Mouse (Mus musculus): Measurements from ENCODE around the gene Csf2rb.

The Csf2rb gene

GRCm38 (mm10) chr15:78378556-78378955 is 53.0 kb downstream of the Csf2rb start:
- DNase-seq (ENCODE audit: low spot score in 2 of 2) = no peak

- DNase-seq (ENCODE audit: low spot score in 2 of 2) = no peak
These were observed 54.7 kb downstream of the Csf2rb start for GRCm38 (mm10) chr15:78380208-78380607.

DNA sequence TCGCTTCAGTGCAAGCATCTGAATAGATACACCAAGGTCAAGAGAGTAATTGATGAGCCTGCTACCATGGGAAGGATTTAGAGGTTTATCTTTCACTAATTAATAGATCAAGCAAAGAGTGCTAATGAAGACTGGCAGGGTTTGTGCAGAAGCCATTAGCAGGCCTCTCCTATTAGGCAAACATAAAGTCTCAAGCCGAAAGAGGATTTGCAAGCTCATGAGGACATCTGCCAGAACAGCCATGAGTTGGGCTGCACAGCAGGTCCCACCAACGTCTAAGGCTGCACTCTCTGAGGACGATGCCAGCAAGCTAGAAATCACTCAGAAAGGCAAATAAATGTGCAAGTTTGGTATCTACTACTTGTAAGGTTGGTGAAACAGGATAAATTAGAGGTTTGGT is 55.2 kb downstream of the Csf2rb start:
- no peak for DNase-seq (ENCODE audit: low spot score in 2 of 2)

DNA sequence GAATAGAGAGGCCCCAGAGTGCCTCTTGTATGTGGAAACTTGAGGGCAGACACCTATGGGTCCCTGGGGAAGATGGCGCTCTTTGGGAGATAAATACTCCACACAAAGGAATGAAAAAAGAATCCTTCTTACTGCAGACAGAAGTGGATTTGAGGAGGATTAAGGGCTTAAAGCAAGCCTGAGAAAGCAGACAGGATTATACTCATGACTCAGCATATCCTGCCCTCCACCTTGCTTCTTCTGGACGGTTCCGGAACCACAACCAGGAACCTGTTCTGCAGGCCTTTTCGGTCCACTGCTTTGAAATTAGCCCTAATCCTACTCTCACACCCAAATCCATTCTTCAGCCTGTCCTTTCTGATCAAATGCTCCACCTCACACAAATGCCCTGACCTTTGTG is 56.6 kb downstream of the Csf2rb start:
- no peak for DNase-seq (ENCODE audit: low spot score in 2 of 2)

GRCm38 (mm10) chr15:78383450-78384219 is 58.1 kb downstream of the Csf2rb start:
- DNase-seq (ENCODE audit: low spot score in 2 of 2) = no peak

- no peak for DNase-seq (ENCODE audit: low spot score in 2 of 2)
These were observed 58.9 kb downstream of the Csf2rb start for GRCm38 (mm10) chr15:78384220-78385116.

DNA sequence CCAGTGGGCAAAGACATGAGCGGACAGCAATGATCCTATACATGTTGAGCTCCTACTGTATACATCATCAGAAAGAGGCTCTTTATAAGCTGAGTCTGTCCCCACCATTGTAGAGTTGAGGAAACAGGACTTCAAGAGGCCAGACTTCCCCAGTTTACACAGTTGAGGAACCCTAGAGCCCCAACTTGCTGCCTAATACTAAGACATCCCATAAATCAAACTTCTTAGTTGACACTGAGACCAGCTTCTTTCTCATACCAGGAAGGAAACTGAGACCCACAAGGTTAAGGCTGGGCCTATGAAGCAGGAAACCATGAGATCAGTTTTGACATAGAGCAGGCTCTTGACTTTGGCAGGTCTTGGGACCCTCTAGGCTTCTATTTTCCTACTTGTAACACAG is 60.0 kb downstream of the Csf2rb start:
- no peak for DNase-seq (ENCODE audit: low spot score in 2 of 2)

GRCm38 (mm10) chr15:78390855-78391254 is 65.3 kb downstream of the Csf2rb start:
- DNase-seq (ENCODE audit: low spot score in 2 of 2) = no peak

DNA sequence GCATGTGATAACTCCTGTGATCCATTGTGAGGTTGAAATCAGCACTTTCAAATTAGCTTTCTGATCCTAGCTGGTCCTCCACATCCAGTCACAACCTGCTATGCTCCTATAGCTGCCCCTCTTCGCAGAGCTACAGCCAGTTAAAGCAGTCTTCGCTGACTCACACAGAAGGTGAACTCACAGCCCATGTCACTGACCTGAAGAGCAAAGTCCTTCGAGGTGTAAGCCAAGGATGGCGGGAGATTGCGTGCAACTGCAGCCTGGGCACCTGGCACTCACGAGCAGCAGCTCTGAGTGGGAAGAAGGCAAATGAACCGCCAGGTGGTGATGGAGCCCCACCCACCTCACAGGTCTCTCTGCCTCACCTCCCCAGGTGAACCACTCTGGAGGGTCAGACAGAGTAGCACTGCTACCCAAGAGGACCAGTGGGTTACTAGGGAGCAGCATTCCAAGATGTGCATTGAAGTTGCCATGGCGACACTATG is 70.0 kb downstream of the Csf2rb start, which contains the start of gene Tex33:
Gene Tex33 (minus strand): TSS at position 435 of the 485 bp plus-strand sequence.
- DNase-seq (ENCODE audit: low spot score in 2 of 2) = no peak

GRCm38 (mm10) chr15:78401345-78401744 is 75.8 kb downstream of the Csf2rb start:
- no peak for DNase-seq (ENCODE audit: low spot score in 2 of 2)

- peak; percentile 24 to 50 for DNase-seq (ENCODE audit: low spot score in 2 of 2)
These were observed 76.4 kb downstream of the Csf2rb start for GRCm38 (mm10) chr15:78401921-78402320.

DNA sequence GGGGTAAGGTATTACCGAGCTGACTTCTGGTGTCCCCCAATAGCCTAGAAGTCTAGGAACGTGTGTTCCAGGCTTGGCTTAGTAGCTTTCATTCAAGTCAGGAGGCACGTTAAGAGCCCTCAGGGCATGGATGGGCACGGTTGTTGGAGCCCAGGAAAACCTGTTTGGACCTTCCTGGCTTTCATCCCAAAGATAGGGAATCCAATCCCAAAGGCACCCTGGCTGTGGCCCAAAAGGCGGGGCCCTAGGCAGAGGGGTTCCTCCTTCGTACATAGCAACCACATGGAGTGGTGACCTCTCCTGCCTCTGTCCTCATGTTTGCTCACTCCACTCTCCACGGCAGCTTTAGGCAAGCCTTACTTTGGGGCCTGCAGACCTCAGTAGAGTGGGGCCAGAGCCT is 76.9 kb downstream of the Csf2rb start:
- no peak for DNase-seq (ENCODE audit: low spot score in 2 of 2)

DNA sequence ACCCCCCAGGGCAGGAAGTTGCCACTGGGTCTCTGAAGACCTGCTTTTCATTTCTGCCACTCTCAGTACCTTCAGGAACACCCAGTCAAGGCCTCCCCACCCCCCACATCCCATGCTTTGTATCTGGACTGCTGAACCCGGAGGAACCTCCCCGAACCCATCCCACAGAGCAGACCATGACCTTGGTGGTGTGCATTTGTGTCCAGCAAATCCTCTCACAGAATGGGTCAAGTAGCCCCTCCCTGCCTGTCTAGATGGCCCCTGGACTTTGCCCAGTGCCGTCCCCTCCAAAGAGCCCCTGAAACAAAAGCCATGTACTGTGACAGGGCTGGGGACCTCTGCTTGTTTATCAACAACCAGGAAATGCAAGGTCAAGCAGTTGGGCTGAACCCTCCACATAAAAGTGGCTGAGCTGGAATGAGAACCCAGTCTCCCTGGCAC is 77.8 kb downstream of the Csf2rb start:
- DNase-seq (ENCODE audit: low spot score in 2 of 2) = peak; percentile 18 to 43
